In genomic region chr12:108208726-108209438, GRCm38 (mm10) we compare ENCODE assay signal across 8 mouse cellular contexts. TPM values are rescaled to one million over a fixed set of nuclear protein-coding genes. Genes with fewer than 3 reads are reported as not detected.
DNase-seq lines count a peak whose midpoint lies in the region; ATAC-seq lines count a peak whose summit lies in the region.

No protein-coding gene starts in this region.

- ATAC-seq in CD4-positive, CD25-positive, alpha-beta regulatory T cell, adult 4 months, result no peak
- ATAC-seq in hindbrain, embryonic 14.5 days (ENCODE audit: low FRiP score), result peak; percentile 49; the same call in 1 of the 2 replicates
- peak; percentile 73 for ATAC-seq in megakaryocyte progenitor cell, adult 5-6 weeks (replicated peaks; ENCODE audit: poor library complexity)

- no peak overlapping the region for H3K4me2 ChIP-seq in hindbrain, embryonic 14.5 days (replicated peaks)

- DNase-seq in CD4-positive, CD25-positive, alpha-beta regulatory T cell, adult 2 months (ENCODE audit: low read depth, low spot score), result peak; percentile 73
- peak; percentile 80 for DNase-seq in cerebellum, adult 8-10 months
- peak; percentile 62 to 71 for DNase-seq in frontal cortex, postnatal 25 days (ENCODE audit: low spot score in 2 of 2)
- peak; percentile 78 for DNase-seq in hindbrain, embryonic 14.5 days (ENCODE audit: low spot score)
- DNase-seq in left cerebral cortex, adult 11 months (ENCODE audit: low spot score), result peak; percentile 47
- DNase-seq in right cerebral cortex, postnatal 25 days, result peak; percentile 62

- peaks cover 20% of the 10 kb centered on the region for H3K4me1 ChIP-seq in hindbrain, embryonic 14.5 days (replicated peaks; ENCODE audit: control insufficient read depth, insufficient read depth, low read length)

- H3K27me3 ChIP-seq in hindbrain, embryonic 14.5 days (ENCODE audit: control insufficient read depth, insufficient read depth, low read length), result no peaks in the 10 kb centered on the region

- no peak overlapping the region for H3K4me3 ChIP-seq in hindbrain, embryonic 14.5 days (replicated peaks; ENCODE audit: low read length)

- WGBS in hindbrain, embryonic 14.5 days, result 28% methylated on average over 13 of the region's 13 CpGs

- no peak overlapping the region for H3K27ac ChIP-seq in hindbrain, embryonic 14.5 days

- H3K9me3 ChIP-seq in hindbrain, embryonic 14.5 days (ENCODE audit: control insufficient read depth, low read length), result no peaks in the 10 kb centered on the region

- H3K9ac ChIP-seq in hindbrain, embryonic 14.5 days, result no peak overlapping the region

- peaks cover 22% of the 10 kb centered on the region for H3K36me3 ChIP-seq in hindbrain, embryonic 14.5 days (replicated peaks; ENCODE audit: control insufficient read depth, insufficient read depth)

RNA-seq across cellular contexts. Expression of gene Ccnk, which starts 29.5 kb away (rescaled TPM):
- 1 to 10 TPM; 1.6 to 5.3 TPM for polyA plus RNA-seq in CD4-positive, CD25-positive, alpha-beta regulatory T cell, adult 4 months (2017; shearing (Covaris generic))
- polyA plus RNA-seq in hindbrain, embryonic 14.5 days (2014; fragmentation: Nextera tagmentation; extraction: Ambion mirVana), result 4.4 and 5.6 TPM in 2 replicates
- 72.7 and 76.5 TPM in 2 replicates for total RNA-seq in megakaryocyte progenitor cell, adult 5-6 weeks (2015)
- 15.3 and 15.7 TPM in 2 replicates for total RNA-seq in megakaryocyte progenitor cell, adult 5-6 weeks (2017)

RNA-seq across cellular contexts. Expression of gene Setd3, which starts 29.8 kb away (rescaled TPM):
- polyA plus RNA-seq in CD4-positive, CD25-positive, alpha-beta regulatory T cell, adult 4 months (2017; shearing (Covaris generic)), result 10 to 100 TPM; 21.5 to 25.3 TPM
- polyA plus RNA-seq in hindbrain, embryonic 14.5 days (2014; fragmentation: Nextera tagmentation; extraction: Ambion mirVana), result 86.7 and 89.8 TPM in 2 replicates
- total RNA-seq in megakaryocyte progenitor cell, adult 5-6 weeks (2015), result 44.5 and 46.6 TPM in 2 replicates
- total RNA-seq in megakaryocyte progenitor cell, adult 5-6 weeks (2017), result 78.3 and 87.6 TPM in 2 replicates
